Mouse (Mus musculus): Measurements from ENCODE around the gene Arid1b. TPM values are rescaled to one million over a fixed set of nuclear protein-coding genes. Genes with fewer than 3 reads are reported as not detected.
"Not testable (repeated sequence)": the region's sequence is repeated elsewhere in the genome, so short reads cannot be mapped to it uniquely, and the experiment has no call there.

Gene Arid1b
- polyA plus RNA-seq, 1 experiment from 2014 or later = 12.5 TPM

DNA sequence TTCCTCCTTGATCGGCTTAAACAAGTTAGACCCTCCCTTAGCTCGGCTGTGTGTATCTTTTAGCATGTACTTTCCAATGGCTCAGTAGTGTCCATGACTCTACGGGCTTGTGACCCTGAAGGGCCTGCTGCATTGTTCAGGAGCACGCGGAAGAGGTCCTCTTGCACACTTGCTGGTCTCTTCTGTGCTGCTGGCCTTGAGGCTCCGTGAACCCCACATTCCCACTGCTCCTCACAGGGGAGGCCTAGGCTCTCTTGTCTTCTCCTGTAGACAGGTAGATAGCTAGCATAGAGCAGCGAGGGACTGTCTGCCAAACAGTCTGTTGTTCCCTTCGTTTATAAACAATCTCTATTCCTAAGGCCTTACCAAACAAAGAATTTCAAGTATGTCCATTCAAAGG is 115.2 kb downstream of the Arid1b start:
- H3K4me3 ChIP-seq = no peak overlapping the region
- peaks cover 5% of the 10 kb centered on the region for H3K36me3 ChIP-seq
- no peaks in the 10 kb centered on the region for H3K9me3 ChIP-seq
- peaks cover 43% of the 10 kb centered on the region for H3K4me1 ChIP-seq
- no peaks in the 10 kb centered on the region for H3K27me3 ChIP-seq
- no peak overlapping the region for H3K4me2 ChIP-seq (replicated peaks)
- ATAC-seq (ENCODE audit: low FRiP score, low read depth) = no peak
- no peak overlapping the region for H3K9ac ChIP-seq
- H3K27ac ChIP-seq = no peak overlapping the region
- 88% methylated on average over 8 of the region's 8 CpGs for WGBS

DNA sequence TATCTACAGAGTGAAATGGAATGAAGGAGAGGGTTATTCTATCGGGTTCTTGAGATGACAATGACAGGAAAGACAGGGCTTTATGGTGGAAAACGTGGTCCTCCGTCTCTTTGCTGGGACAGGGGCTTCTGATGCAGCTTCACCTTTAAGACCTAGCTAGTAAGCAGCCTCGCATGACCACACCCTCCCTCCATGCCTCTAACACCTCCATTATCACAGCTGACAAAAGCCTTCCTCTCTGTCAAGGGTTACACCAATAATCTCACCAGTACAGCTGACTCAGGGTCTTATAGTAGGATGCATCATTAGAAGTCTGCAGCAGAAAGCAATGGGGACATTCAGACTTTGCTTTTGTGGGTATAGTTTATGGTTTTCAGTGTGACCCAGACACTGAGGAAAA is 116.0 kb downstream of the Arid1b start:
- Histone ChIP-seq H3K4me1 (peaks cover 34% of the 10 kb centered on the region), H3K36me3 (peaks cover 5% of the 10 kb centered on the region), H3K4me2 (replicated peaks) (no peak overlapping the region), H3K27ac (no peak overlapping the region), H3K9ac (no peak overlapping the region), H3K27me3 (no peaks in the 10 kb centered on the region), H3K4me3 (no peak overlapping the region), H3K9me3 (no peaks in the 10 kb centered on the region)
- WGBS = 78% methylated on average over 4 of the region's 4 CpGs
- no peak for ATAC-seq (ENCODE audit: low FRiP score, low read depth)

- not testable (repeated sequence) for H3K4me3 ChIP-seq; H3K27ac ChIP-seq; ATAC-seq (ENCODE audit: low FRiP score, low read depth); H3K27me3 ChIP-seq; H3K9me3 ChIP-seq; H3K36me3 ChIP-seq; H3K4me2 ChIP-seq (replicated peaks); H3K9ac ChIP-seq
- peaks cover 27% of the 10 kb centered on the region for H3K4me1 ChIP-seq
- 95% methylated on average over 5 of the region's 5 CpGs for WGBS
Measured at GRCm38 (mm10) chr17:5110981-5111380, 116.8 kb downstream of the Arid1b start.

DNA sequence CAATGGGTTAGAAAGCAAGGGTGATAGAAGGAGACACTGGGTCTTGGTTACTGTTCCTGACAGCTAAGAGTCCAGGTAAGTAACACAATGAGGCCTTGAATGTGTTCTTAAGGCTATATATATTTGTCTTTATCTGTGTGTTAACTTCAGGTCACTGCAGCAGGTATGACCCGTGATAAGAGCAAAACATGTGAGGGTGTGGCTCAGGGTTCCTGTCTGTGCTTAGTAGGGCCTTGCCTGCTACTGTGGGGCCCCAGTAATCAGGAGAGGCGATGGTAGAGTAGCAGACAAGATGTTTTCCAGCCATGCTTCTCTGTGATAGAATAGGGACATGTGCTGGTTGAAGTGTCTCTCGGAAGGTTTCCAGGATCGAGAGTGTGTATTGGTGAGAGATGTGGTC is 118.0 kb downstream of the Arid1b start:
- 87% methylated on average over 4 of the region's 4 CpGs for WGBS
- Histone ChIP-seq H3K4me2 (replicated peaks) (no peak overlapping the region), H3K4me3 (no peak overlapping the region), H3K36me3 (peaks cover 5% of the 10 kb centered on the region), H3K27ac (no peak overlapping the region), H3K9me3 (no peaks in the 10 kb centered on the region), H3K27me3 (no peaks in the 10 kb centered on the region), H3K4me1 (peaks cover 15% of the 10 kb centered on the region), H3K9ac (no peak overlapping the region)
- no peak for ATAC-seq (ENCODE audit: low FRiP score, low read depth)

DNA sequence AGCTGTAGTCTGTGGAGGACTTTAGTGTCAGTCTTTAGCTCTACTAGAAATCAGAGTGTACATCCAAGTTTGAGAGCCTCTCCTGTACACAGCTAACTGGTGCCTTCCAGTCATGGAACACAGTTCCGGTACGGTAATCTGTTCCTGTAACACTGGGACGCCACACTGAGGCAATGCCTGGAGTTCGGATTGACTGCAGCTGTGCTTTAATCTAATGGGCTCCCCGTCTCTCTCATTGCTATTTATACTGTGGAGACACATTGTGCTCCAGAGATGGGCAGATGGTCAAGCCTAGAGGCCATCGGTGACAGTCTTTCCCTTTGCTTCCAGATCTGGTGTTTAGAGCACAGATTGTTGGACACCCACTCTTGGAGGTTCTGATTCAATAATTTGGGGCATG is 121.8 kb downstream of the Arid1b start:
- 90% methylated on average over 6 of the region's 6 CpGs for WGBS
- no peak for ATAC-seq (ENCODE audit: low FRiP score, low read depth)
- Histone ChIP-seq H3K9ac (no peak overlapping the region), H3K4me1 (0 out of 2 replicates have a peak, but pooled peaks cover 8% of the 10 kb centered on the region), H3K36me3 (peaks cover 5% of the 10 kb centered on the region), H3K27me3 (no peaks in the 10 kb centered on the region), H3K4me2 (replicated peaks) (no peak overlapping the region), H3K4me3 (no peak overlapping the region), H3K9me3 (no peaks in the 10 kb centered on the region), H3K27ac (no peak overlapping the region)

- Histone ChIP-seq H3K27ac (no peak overlapping the region), H3K36me3 (no peaks in the 10 kb centered on the region), H3K4me2 (replicated peaks) (no peak overlapping the region), H3K9me3 (no peaks in the 10 kb centered on the region), H3K27me3 (no peaks in the 10 kb centered on the region), H3K9ac (no peak overlapping the region), H3K4me3 (no peak overlapping the region), H3K4me1 (0 out of 2 replicates have a peak, but pooled peaks cover 8% of the 10 kb centered on the region)
- ATAC-seq (ENCODE audit: low FRiP score, low read depth) = no peak
- WGBS = 76% methylated on average over 2 of the region's 2 CpGs
Measured at GRCm38 (mm10) chr17:5116990-5117389, 122.9 kb downstream of the Arid1b start.

DNA sequence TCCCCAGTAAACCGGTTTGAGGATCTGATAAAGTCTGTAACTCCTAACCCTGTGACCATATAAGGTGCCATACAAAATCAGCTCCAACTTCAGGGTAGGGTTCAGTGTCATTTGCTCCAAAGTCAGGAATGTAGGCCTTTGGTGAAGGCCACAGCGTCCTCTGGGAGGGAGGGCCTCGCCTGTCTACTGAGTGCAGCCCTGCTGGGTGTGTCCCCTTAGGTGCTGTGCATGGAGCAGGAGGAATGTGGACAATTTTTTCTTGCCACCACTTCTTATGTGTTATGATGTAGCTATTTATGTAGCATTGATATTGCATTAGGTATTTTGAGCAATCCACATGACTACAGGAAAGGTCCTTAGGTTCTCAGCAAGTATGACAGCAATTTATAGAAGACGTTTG is 124.0 kb downstream of the Arid1b start:
- Histone ChIP-seq H3K4me2 (replicated peaks) (no peak overlapping the region), H3K27me3 (no peaks in the 10 kb centered on the region), H3K9ac (no peak overlapping the region), H3K36me3 (no peaks in the 10 kb centered on the region), H3K27ac (no peak overlapping the region), H3K4me3 (no peak overlapping the region), H3K4me1 (0 out of 2 replicates have a peak, but pooled peaks cover 8% of the 10 kb centered on the region), H3K9me3 (no peaks in the 10 kb centered on the region)
- ATAC-seq (ENCODE audit: low FRiP score, low read depth) = no peak
- 83% methylated on average over 4 of the region's 4 CpGs for WGBS

GRCm38 (mm10) chr17:5124643-5125042 is 130.5 kb downstream of the Arid1b start:
- Histone ChIP-seq H3K4me2 (replicated peaks) (no peak overlapping the region), H3K4me3 (no peak overlapping the region), H3K9ac (no peak overlapping the region), H3K36me3 (peaks cover 4% of the 10 kb centered on the region), H3K4me1 (peaks cover 42% of the 10 kb centered on the region), H3K27ac (no peak overlapping the region), H3K27me3 (no peaks in the 10 kb centered on the region), H3K9me3 (no peaks in the 10 kb centered on the region)
- ATAC-seq (ENCODE audit: low FRiP score, low read depth) = no peak
- WGBS = 44% methylated on average over 2 of the region's 2 CpGs

DNA sequence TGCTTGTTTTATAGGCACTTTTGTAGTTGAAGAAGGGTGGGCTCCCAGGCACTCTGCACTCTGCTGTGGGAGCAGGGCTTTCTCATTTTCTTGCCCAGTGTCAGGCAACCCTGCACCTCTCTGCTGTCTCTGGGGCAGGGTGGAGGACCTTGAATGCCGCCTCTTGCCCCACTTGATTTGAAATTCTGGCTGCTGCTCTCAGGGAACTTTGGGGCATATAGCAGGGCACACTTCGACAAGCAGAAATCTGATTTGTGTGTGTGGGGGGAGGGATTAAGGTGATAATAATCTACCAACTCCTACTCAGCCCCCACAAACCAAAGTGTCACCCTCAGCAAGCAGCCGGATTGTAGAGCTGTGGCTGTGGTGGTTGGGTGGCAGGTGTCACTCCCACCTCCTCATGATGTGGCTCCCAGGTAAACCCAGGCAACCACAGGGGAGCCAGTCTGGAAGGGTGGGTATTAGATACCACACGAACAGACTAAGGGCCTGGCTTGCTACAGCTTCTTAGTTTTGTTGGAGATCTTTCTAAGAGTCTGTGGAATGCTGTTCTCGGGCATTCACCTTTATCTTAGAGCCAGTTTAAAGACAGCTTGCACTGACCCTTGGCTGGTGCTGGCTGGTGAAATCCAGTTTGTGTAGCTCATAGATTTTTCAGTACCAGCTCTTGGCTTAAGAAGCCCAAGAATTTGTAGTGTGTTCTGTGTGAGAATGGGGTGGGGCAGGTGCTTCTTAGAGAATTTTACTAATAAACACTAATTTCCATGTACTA is 131.1 kb downstream of the Arid1b start:
- peaks cover 4% of the 10 kb centered on the region for H3K36me3 ChIP-seq
- 63% methylated on average over 5 of the region's 5 CpGs for WGBS
- no peak overlapping the region for H3K4me3 ChIP-seq
- H3K27ac ChIP-seq = no peak overlapping the region
- H3K27me3 ChIP-seq = no peaks in the 10 kb centered on the region
- H3K4me2 ChIP-seq (replicated peaks) = no peak overlapping the region
- peaks cover 45% of the 10 kb centered on the region for H3K4me1 ChIP-seq
- no peak overlapping the region for H3K9ac ChIP-seq
- no peak for ATAC-seq (ENCODE audit: low FRiP score, low read depth)
- H3K9me3 ChIP-seq = no peaks in the 10 kb centered on the region

DNA sequence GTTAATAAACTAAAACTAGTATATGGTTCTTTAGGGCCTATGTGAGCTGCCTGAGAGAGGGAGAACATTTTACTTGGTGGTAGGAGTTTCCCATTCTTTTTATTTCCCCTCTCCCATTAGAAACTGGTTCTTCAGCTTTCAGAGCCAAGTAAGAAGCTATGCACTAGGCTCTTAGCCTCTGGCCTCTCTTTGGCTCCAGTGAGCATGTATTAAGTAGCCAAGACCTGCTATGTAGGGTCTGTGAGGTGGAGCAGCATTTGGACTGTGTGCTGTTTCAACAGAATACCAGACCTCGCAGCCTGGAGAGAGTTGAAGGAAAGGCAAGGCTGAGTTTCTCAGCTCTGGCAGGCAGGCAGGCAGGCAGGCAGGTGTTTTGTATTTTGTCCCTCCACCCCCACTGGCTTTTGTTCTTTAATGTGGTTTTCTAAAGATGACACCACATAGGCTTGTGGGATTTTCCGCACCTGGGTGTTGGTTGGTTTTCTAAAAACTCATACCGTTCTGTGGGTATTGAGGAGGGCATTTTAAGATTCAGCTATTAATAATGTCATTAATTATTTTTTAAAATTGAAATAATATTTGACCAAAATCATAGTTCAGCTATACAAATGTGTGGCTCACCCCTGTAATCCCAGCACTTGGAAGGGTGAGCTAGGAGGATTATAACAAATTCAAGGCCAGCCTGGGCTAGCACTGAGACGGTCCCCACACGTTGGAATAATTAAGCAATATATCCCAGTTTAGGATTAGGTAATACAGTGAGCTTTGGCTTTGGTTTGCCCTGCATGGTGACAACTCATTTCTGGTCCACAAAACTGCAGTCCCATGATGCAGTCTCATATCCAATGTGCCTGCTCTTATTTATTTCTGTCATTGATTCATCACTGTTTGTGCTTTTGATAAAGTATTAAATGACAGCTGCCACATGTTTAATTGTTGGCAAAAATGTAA is 132.0 kb downstream of the Arid1b start:
- Histone ChIP-seq H3K27ac (no peak overlapping the region), H3K4me3 (no peak overlapping the region), H3K4me1 (peaks cover 46% of the 10 kb centered on the region), H3K9ac (no peak overlapping the region), H3K36me3 (peaks cover 4% of the 10 kb centered on the region), H3K27me3 (no peaks in the 10 kb centered on the region), H3K4me2 (replicated peaks) (no peak overlapping the region), H3K9me3 (no peaks in the 10 kb centered on the region)
- WGBS = 62% methylated on average over 5 of the region's 5 CpGs
- ATAC-seq (ENCODE audit: low FRiP score, low read depth) = no peak

GRCm38 (mm10) chr17:5129606-5130005 is 135.5 kb downstream of the Arid1b start:
- 73% methylated on average over 2 of the region's 2 CpGs for WGBS
- Histone ChIP-seq H3K9me3 (no peaks in the 10 kb centered on the region), H3K27me3 (no peaks in the 10 kb centered on the region), H3K4me1 (peaks cover 47% of the 10 kb centered on the region), H3K9ac (no peak overlapping the region), H3K36me3 (peaks cover 11% of the 10 kb centered on the region), H3K4me2 (replicated peaks) (no peak overlapping the region), H3K4me3 (no peak overlapping the region), H3K27ac (no peak overlapping the region)
- ATAC-seq (ENCODE audit: low FRiP score, low read depth) = no peak

- H3K9me3 ChIP-seq = no peaks in the 10 kb centered on the region
- 79% methylated on average over 4 of the region's 4 CpGs for WGBS
- no peak for ATAC-seq (ENCODE audit: low FRiP score, low read depth)
- peaks cover 42% of the 10 kb centered on the region for H3K4me1 ChIP-seq
- peaks cover 11% of the 10 kb centered on the region for H3K36me3 ChIP-seq
- no peak overlapping the region for H3K27ac ChIP-seq
- no peaks in the 10 kb centered on the region for H3K27me3 ChIP-seq
- H3K9ac ChIP-seq = no peak overlapping the region
- H3K4me3 ChIP-seq = no peak overlapping the region
- H3K4me2 ChIP-seq (replicated peaks) = no peak overlapping the region
Measured at GRCm38 (mm10) chr17:5130116-5130515, 136.0 kb downstream of the Arid1b start.
